Mouse (Mus musculus): Measurements from ENCODE around the gene Alox12b.
A peak's percentile ranks its signal among the peaks of the same experiment; 100 is the strongest.

GRCm38 (mm10) chr11:69171626-69172025 is 14.8 kb downstream of the Alox12b start:
- TF ChIP-seq CTCF (IDR thresholded peaks at IDR 0.05; ENCODE audit: insufficient read depth, low read depth, low read length) (peak; percentile 76; the same call in 1 of the 2 replicates), POLR2A (IDR thresholded peaks at IDR 0.05; ENCODE audit: insufficient read depth, low read depth, low read length) (no peak)
